Mouse (Mus musculus) liver, embryonic 13.5 days (tissue): ENCODE measurements at regions not wholly inside any gene's neighbourhood (a gene's known extent, or its start where the extent isn't known, plus 50 kb on each side); places are given as distances from the start of the nearest gene placed in this dataset.

ENCODE experiments used
- ATAC-seq: fragments of 200-750 bp; cut with Nextera tagmentation; 2 replicates; pipeline ENCODE4 v1.8.0; 2017; ENCODE audit warnings: low read depth, mild to moderate bottlenecking, moderate number of reproducible peaks, moderate library complexity
- DNase-seq: peaks from one replicate; pipeline ENCODE4 v3.0.0; 2022
- H3K27ac ChIP-seq: fragments of 300-500 bp; sonication (generic); 2 replicates; pipeline ENCODE4 v1.5.1; 2015; ENCODE audit warnings: moderate library complexity, mild to moderate bottlenecking, inconsistent platforms
- H3K27me3 ChIP-seq: fragments of 300-500 bp; sonication (generic); 2 replicates; pipeline ENCODE4 v1.6.1; 2015; ENCODE audit warnings: mild to moderate bottlenecking, inconsistent platforms
- H3K36me3 ChIP-seq: fragments of 300-500 bp; sonication (generic); 2 replicates; pipeline ENCODE4 v1.6.1; 2015; ENCODE audit warnings: mild to moderate bottlenecking, inconsistent platforms
- H3K4me1 ChIP-seq: fragments of 300-500 bp; sonication (generic); replicated peaks from 2 replicates; pipeline ENCODE4 v1.6.1; 2015; ENCODE audit warnings: inconsistent platforms
- H3K4me2 ChIP-seq: fragments of 300-500 bp; sonication (generic); 2 replicates; pipeline ENCODE4 v1.6.1; 2015; ENCODE audit warnings: inconsistent platforms, mild to moderate bottlenecking, moderate library complexity
- H3K4me3 ChIP-seq: fragments of 300-500 bp; sonication (generic); replicated peaks from 2 replicates; pipeline ENCODE4 v1.5.1; 2015; ENCODE audit warnings: mild to moderate bottlenecking, inconsistent platforms
- H3K9ac ChIP-seq: fragments of 300-500 bp; sonication (generic); 2 replicates; pipeline ENCODE4 v1.6.1; 2015; ENCODE audit warnings: mild to moderate bottlenecking, inconsistent platforms
- H3K9me3 ChIP-seq: fragments of 300-500 bp; sonication (generic); replicated peaks from 2 replicates; pipeline ENCODE4 v1.6.1; 2016; ENCODE audit warnings: inconsistent platforms
- WGBS: fragments of 180-500 bp; shearing (Covaris S2); methylation state at CpG from one replicate; pipeline ENCODE4 v1.1.7; 2015; ENCODE audit not compliant: insufficient replicate concordance; 5-methylcytosine and 5-hydroxymethylcytosine counted together

- H3K4me2 ChIP-seq, result no peak overlapping the region
- DNase-seq (no peak), ATAC-seq (no peak)
- H3K27ac ChIP-seq, result no peak overlapping the region
- 60% methylated on average over 5 of the region's 5 CpGs for WGBS
- H3K4me1 ChIP-seq, result peaks cover 19% of the 10 kb centered on the region
- no peaks in the 10 kb centered on the region for H3K9me3 ChIP-seq
- no peaks in the 10 kb centered on the region for H3K27me3 ChIP-seq
- H3K4me3 ChIP-seq, result no peak overlapping the region
- H3K9ac ChIP-seq, result no peak overlapping the region
- no peaks in the 10 kb centered on the region for H3K36me3 ChIP-seq
Measured at GRCm38 (mm10) chr12:77099521-77099920, 137.5 kb upstream of the Max start.

- Histone ChIP-seq H3K4me1 (peaks cover 23% of the 10 kb centered on the region), H3K27me3 (no peaks in the 10 kb centered on the region), H3K36me3 (no peaks in the 10 kb centered on the region), H3K9me3 (no peaks in the 10 kb centered on the region), H3K4me2 (no peak overlapping the region), H3K9ac (no peak overlapping the region), H3K4me3 (no peak overlapping the region), H3K27ac (no peak overlapping the region)
- no peak for ATAC-seq
- no peak for DNase-seq
- 71% methylated on average over 4 of the region's 4 CpGs for WGBS
Measured at GRCm38 (mm10) chr12:77098821-77099220, 136.8 kb upstream of the Max start.

GRCm38 (mm10) chr12:77097831-77098230 lies 135.8 kb upstream of the Max start:
- 71% methylated on average over 2 of the region's 2 CpGs for WGBS

GRCm38 (mm10) chr12:77096461-77096860 lies 134.5 kb upstream of the Max start:
- no peak overlapping the region for H3K4me3 ChIP-seq
- H3K27me3 ChIP-seq, result no peaks in the 10 kb centered on the region
- H3K4me1 ChIP-seq, result peaks cover 44% of the 10 kb centered on the region
- no peak overlapping the region for H3K4me2 ChIP-seq
- H3K9me3 ChIP-seq, result no peaks in the 10 kb centered on the region
- H3K27ac ChIP-seq, result no peak overlapping the region
- H3K9ac ChIP-seq, result no peak overlapping the region
- no peak for ATAC-seq
- WGBS, result 73% methylated on average over 4 of the region's 4 CpGs
- no peaks in the 10 kb centered on the region for H3K36me3 ChIP-seq
- DNase-seq, result no peak

More at GRCm38 (mm10) chr12:77097831-77098230, 135.8 kb upstream of the Max start:
- H3K36me3 ChIP-seq, result no peaks in the 10 kb centered on the region
- no peak overlapping the region for H3K9ac ChIP-seq
- no peak for DNase-seq
- peaks cover 33% of the 10 kb centered on the region for H3K4me1 ChIP-seq
- no peak for ATAC-seq
- H3K4me3 ChIP-seq, result no peak overlapping the region
- no peak overlapping the region for H3K4me2 ChIP-seq
- no peak overlapping the region for H3K27ac ChIP-seq
- H3K27me3 ChIP-seq, result no peaks in the 10 kb centered on the region
- H3K9me3 ChIP-seq, result no peaks in the 10 kb centered on the region

- no peaks in the 10 kb centered on the region for H3K36me3 ChIP-seq
- H3K9ac ChIP-seq, result no peak overlapping the region
- no peaks in the 10 kb centered on the region for H3K9me3 ChIP-seq
- ATAC-seq (no peak), DNase-seq (no peak)
- H3K27me3 ChIP-seq, result no peaks in the 10 kb centered on the region
- no peak overlapping the region for H3K4me3 ChIP-seq
- H3K4me1 ChIP-seq, result peaks cover 44% of the 10 kb centered on the region
- WGBS, result 31% methylated on average over 3 of the region's 3 CpGs
- no peak overlapping the region for H3K4me2 ChIP-seq
- H3K27ac ChIP-seq, result peak overlapping the region; percentile 36; the same call in 1 of the 2 replicates
Measured at GRCm38 (mm10) chr12:77094999-77095915, 133.3 kb upstream of the Max start.

- no peak overlapping the region for H3K27ac ChIP-seq
- H3K4me2 ChIP-seq, result no peak overlapping the region
- no peak overlapping the region for H3K4me3 ChIP-seq
- H3K9me3 ChIP-seq, result no peaks in the 10 kb centered on the region
- no peaks in the 10 kb centered on the region for H3K27me3 ChIP-seq
- H3K36me3 ChIP-seq, result no peaks in the 10 kb centered on the region
- 41% methylated on average over 7 of the region's 7 CpGs for WGBS
- ATAC-seq (no peak), DNase-seq (no peak)
- H3K9ac ChIP-seq, result no peak overlapping the region
- H3K4me1 ChIP-seq, result peaks cover 52% of the 10 kb centered on the region
Measured at GRCm38 (mm10) chr12:77094168-77094567, 132.2 kb upstream of the Max start.

GRCm38 (mm10) chr12:77092741-77093140 lies 130.7 kb upstream of the Max start:
- DNase-seq (no peak), ATAC-seq (no peak)
- Histone ChIP-seq H3K4me3 (no peak overlapping the region), H3K4me2 (no peak overlapping the region), H3K4me1 (peaks cover 61% of the 10 kb centered on the region), H3K27me3 (no peaks in the 10 kb centered on the region), H3K36me3 (no peaks in the 10 kb centered on the region), H3K9ac (no peak overlapping the region), H3K27ac (no peak overlapping the region), H3K9me3 (no peaks in the 10 kb centered on the region)
- 58% methylated on average over 3 of the region's 3 CpGs for WGBS

- Histone ChIP-seq H3K27ac (no peak overlapping the region), H3K4me2 (no peak overlapping the region), H3K9ac (no peak overlapping the region), H3K36me3 (no peaks in the 10 kb centered on the region), H3K4me3 (no peak overlapping the region), H3K27me3 (no peaks in the 10 kb centered on the region), H3K4me1 (peaks cover 61% of the 10 kb centered on the region), H3K9me3 (no peaks in the 10 kb centered on the region)
- ATAC-seq, result no peak
- WGBS, result 23% methylated on average over 2 of the region's 2 CpGs
- no peak for DNase-seq
Measured at GRCm38 (mm10) chr12:77092143-77092542, 130.1 kb upstream of the Max start.

GRCm38 (mm10) chr12:77091700-77092099 lies 129.7 kb upstream of the Max start:
- no peaks in the 10 kb centered on the region for H3K27me3 ChIP-seq
- H3K4me3 ChIP-seq, result no peak overlapping the region
- H3K9me3 ChIP-seq, result no peaks in the 10 kb centered on the region
- H3K4me2 ChIP-seq, result no peak overlapping the region
- H3K9ac ChIP-seq, result no peak overlapping the region
- ATAC-seq (no peak), DNase-seq (no peak)
- H3K4me1 ChIP-seq, result peaks cover 61% of the 10 kb centered on the region
- WGBS, result 54% methylated on average over 2 of the region's 2 CpGs
- no peak overlapping the region for H3K27ac ChIP-seq
- H3K36me3 ChIP-seq, result no peaks in the 10 kb centered on the region

GRCm38 (mm10) chr12:77090525-77090924 lies 128.5 kb upstream of the Max start:
- Histone ChIP-seq H3K36me3 (no peaks in the 10 kb centered on the region), H3K4me3 (no peak overlapping the region), H3K9me3 (no peaks in the 10 kb centered on the region), H3K27ac (no peak overlapping the region), H3K9ac (no peak overlapping the region), H3K4me2 (0 out of 2 replicates have a peak overlapping the region, but pooled peaks have one; percentile 21), H3K27me3 (no peaks in the 10 kb centered on the region), H3K4me1 (peaks cover 67% of the 10 kb centered on the region)
- DNase-seq, result no peak
- 45% methylated on average over 3 of the region's 3 CpGs for WGBS
- ATAC-seq, result peak; percentile 35

GRCm38 (mm10) chr12:77089624-77090278 lies 127.8 kb upstream of the Max start:
- H3K27me3 ChIP-seq, result no peaks in the 10 kb centered on the region
- H3K4me3 ChIP-seq, result no peak overlapping the region
- no peaks in the 10 kb centered on the region for H3K36me3 ChIP-seq
- peak; percentile 61 for ATAC-seq
- no peaks in the 10 kb centered on the region for H3K9me3 ChIP-seq
- H3K4me2 ChIP-seq, result peak overlapping the region; percentile 21; the same call in 1 of the 2 replicates
- H3K27ac ChIP-seq, result no peak overlapping the region
- DNase-seq, result peak; percentile 40
- H3K4me1 ChIP-seq, result peaks cover 67% of the 10 kb centered on the region
- 32% methylated on average over 6 of the region's 6 CpGs for whole genome bisulfite sequencing
- no peak overlapping the region for H3K9ac ChIP-seq
